17 mouse cellular contexts compared by ENCODE assay signal in the genomic region with DNA sequence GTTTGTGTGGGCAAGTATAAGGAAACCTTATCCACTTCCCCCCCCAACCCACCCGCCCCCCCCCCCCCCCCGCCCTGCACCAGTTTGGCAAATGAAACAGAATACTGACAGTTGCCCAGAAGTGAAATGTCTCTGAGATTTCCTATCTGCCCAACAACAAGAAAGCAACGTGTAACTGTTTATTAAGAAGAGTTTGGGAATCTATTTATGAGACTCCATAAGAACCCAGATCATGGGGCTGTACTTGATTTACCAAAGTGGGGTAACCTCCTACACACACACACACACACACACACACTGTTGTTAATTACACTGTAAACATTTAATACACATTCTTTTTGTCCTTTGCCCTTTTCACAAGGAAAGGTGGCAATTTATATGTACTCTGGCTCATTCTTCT.
DNase-seq lines count a peak whose midpoint lies in the region; ATAC-seq and TF ChIP-seq lines count a peak whose summit lies in the region.
"Had no signal": no experiment of that assay in that cellular context is flagged by ENCODE, and none has a peak within 500 bp of the region (broad histone marks: within the 10 kb centered on the region; RNA-seq: fewer than 3 reads in every experiment).

No protein-coding gene starts in this region.

- TF ChIP-seq CTCF in layer of hippocampus, adult 2 months (conservative IDR thresholded peaks at IDR 0.05), result no peak
- no peak for TF ChIP-seq CTCF in forebrain, postnatal 0 days (IDR thresholded peaks at IDR 0.05; ENCODE audit: low read depth)

- no peak for ATAC-seq in forebrain, postnatal 0 days
- ATAC-seq in neural tube, embryonic 13.5 days (ENCODE audit: low read depth), result no peak

- H3K9ac ChIP-seq in forebrain, postnatal 0 days, result peak overlapping the region; percentile 47
- peak overlapping the region; percentile 57 for H3K9ac ChIP-seq in neural tube, embryonic 13.5 days
- H3K9ac ChIP-seq: kidney, embryonic 15.5 days; liver, embryonic 14.5 days had no signal

- WGBS in forebrain, postnatal 0 days, result 17% methylated on average over 3 of the region's 3 CpGs
- WGBS in midbrain, embryonic 10.5 days, result 76% methylated on average over 3 of the region's 3 CpGs
- 12% methylated on average over 3 of the region's 3 CpGs for WGBS in neural tube, embryonic 13.5 days

- H3K27me3 ChIP-seq in forebrain, postnatal 0 days (ENCODE audit: insufficient read depth, low read length), result no peaks in the 10 kb centered on the region
- no peaks in the 10 kb centered on the region for H3K27me3 ChIP-seq in midbrain, embryonic 10.5 days (ENCODE audit: low read depth, poor library complexity, severe bottlenecking)
- no peaks in the 10 kb centered on the region for H3K27me3 ChIP-seq in neural tube, embryonic 13.5 days
- H3K27me3 ChIP-seq: CH12.LX; kidney, embryonic 15.5 days had no signal

- H3K9me3 ChIP-seq in forebrain, postnatal 0 days (ENCODE audit: low read length), result no peaks in the 10 kb centered on the region
- H3K9me3 ChIP-seq in midbrain, embryonic 10.5 days (replicated peaks), result no peaks in the 10 kb centered on the region
- H3K9me3 ChIP-seq in neural tube, embryonic 13.5 days, result no peaks in the 10 kb centered on the region
- H3K9me3 ChIP-seq: embryonic facial prominence, embryonic 10.5 days; kidney, embryonic 15.5 days; limb, embryonic 10.5 days had no signal

- H3K4me3 ChIP-seq in layer of hippocampus, adult 2 months, result no peak overlapping the region
- H3K4me3 ChIP-seq in forebrain, postnatal 0 days (ENCODE audit: low read depth, low read length), result no peak overlapping the region
- no peak overlapping the region for H3K4me3 ChIP-seq in midbrain, embryonic 10.5 days
- H3K4me3 ChIP-seq in neural tube, embryonic 13.5 days, result peak overlapping the region; percentile 2; the same call in 1 of the 2 replicates
- H3K4me3 ChIP-seq: embryonic facial prominence, embryonic 10.5 days; erythroblast, embryonic 14.5 days; kidney, embryonic 15.5 days; limb, embryonic 10.5 days had no signal

- no peaks in the 10 kb centered on the region for H3K36me3 ChIP-seq in forebrain, postnatal 0 days (ENCODE audit: insufficient read depth)
- H3K36me3 ChIP-seq in midbrain, embryonic 10.5 days, result no peaks in the 10 kb centered on the region
- H3K36me3 ChIP-seq in neural tube, embryonic 13.5 days, result no peaks in the 10 kb centered on the region
- H3K36me3 ChIP-seq: embryonic facial prominence, embryonic 10.5 days; kidney, embryonic 15.5 days; limb, embryonic 10.5 days had no signal

- H3K4me1 ChIP-seq in forebrain, postnatal 0 days (ENCODE audit: insufficient read depth), result peaks cover 24% of the 10 kb centered on the region
- H3K4me1 ChIP-seq in midbrain, embryonic 10.5 days, result peaks cover 58% of the 10 kb centered on the region
- H3K4me1 ChIP-seq in neural tube, embryonic 13.5 days (replicated peaks), result peaks cover 46% of the 10 kb centered on the region

- peak overlapping the region; percentile 99 for H3K27ac ChIP-seq in layer of hippocampus, adult 2 months
- H3K27ac ChIP-seq in forebrain, postnatal 0 days (ENCODE audit: low read depth, low read length), result peak overlapping the region; percentile 92
- peak overlapping the region; percentile 88 for H3K27ac ChIP-seq in midbrain, embryonic 10.5 days (replicated peaks)
- peak overlapping the region; percentile 94 for H3K27ac ChIP-seq in neural tube, embryonic 13.5 days (replicated peaks)
- H3K27ac ChIP-seq: embryonic facial prominence, embryonic 10.5 days; limb, embryonic 10.5 days; liver, embryonic 14.5 days had no signal

- DNase-seq in layer of hippocampus, adult 2 months (ENCODE audit: low spot score in 2 of 2), result no peak
- no peak for DNase-seq in layer of hippocampus, adult 18-20 months (ENCODE audit: low spot score in 2 of 2)
- DNase-seq in forebrain, postnatal 0 days, result peak; percentile 47
- DNase-seq in midbrain, embryonic 10.5 days (ENCODE audit: low spot score), result no peak
- DNase-seq in urinary bladder, postnatal 25 days (ENCODE audit: low spot score), result no peak
- DNase-seq in layer of hippocampus, postnatal 14 days (ENCODE audit: low spot score in 2 of 2), result no peak
- DNase-seq in kidney, postnatal 14 days, result no peak
- DNase-seq: adrenal gland, postnatal 14 days; lung, postnatal 10 days; thymus, postnatal 36 days had no signal

- peak overlapping the region; percentile 35 for H3K4me2 ChIP-seq in forebrain, postnatal 0 days (ENCODE audit: low read depth)
- H3K4me2 ChIP-seq in neural tube, embryonic 13.5 days, result peak overlapping the region; percentile 36
- H3K4me2 ChIP-seq: kidney, embryonic 15.5 days had no signal
